Mouse (Mus musculus): ENCODE results near the gene Ptgir. TPM values are rescaled to one million over a fixed set of nuclear protein-coding genes. Genes with fewer than 3 reads are reported as not detected.

Gene Ptgir
- total and polyA plus RNA-seq, 2 experiments from 2014 or later: 0.11 TPM

- no peak for TF ChIP-seq CTCF (IDR thresholded peaks at IDR 0.05)
- peak overlapping the region; percentile 95 for H3K4me2 ChIP-seq (ENCODE audit: low read depth, low read length, poor library complexity, severe bottlenecking)
- H3K9ac ChIP-seq (replicated peaks; ENCODE audit: low read length, poor library complexity, severe bottlenecking): peak overlapping the region; percentile 6; the same call in 1 of the 2 replicates
- peaks cover 43% of the 10 kb centered on the region for H3K36me3 ChIP-seq (ENCODE audit: insufficient read depth, low read length)
- H3K9me3 ChIP-seq (ENCODE audit: low read length): no peaks in the 10 kb centered on the region
- H3K4me3 ChIP-seq (ENCODE audit: low read depth, low read length): peak overlapping the region; percentile 9; the same call in 1 of the 2 replicates
- H3K27me3 ChIP-seq (ENCODE audit: insufficient read depth, low read length): no peaks in the 10 kb centered on the region
- DNase-seq (ENCODE audit: low spot score): no peak
- H3K27ac ChIP-seq (ENCODE audit: low read depth, low read length): no peak overlapping the region
- peaks cover 9% of the 10 kb centered on the region; the same call in 1 of the 2 replicates for H3K4me1 ChIP-seq (ENCODE audit: insufficient read depth, low read length)
- WGBS: 67% methylated on average over 13 of the region's 13 CpGs
- no peak for ATAC-seq (ENCODE audit: low FRiP score)
Observed at GRCm38 (mm10) chr7:16919395-16920149, 13.3 kb downstream of the Ptgir start.

GRCm38 (mm10) chr7:16920150-16920579 lies 13.9 kb downstream of the Ptgir start:
- no peak for DNase-seq (ENCODE audit: low spot score)
- H3K9me3 ChIP-seq (ENCODE audit: low read length): no peaks in the 10 kb centered on the region
- 0 out of 2 replicates have a peak overlapping the region, but pooled peaks have one; percentile 6 for H3K9ac ChIP-seq (replicated peaks; ENCODE audit: low read length, poor library complexity, severe bottlenecking)
- peak overlapping the region; percentile 9; the same call in 1 of the 2 replicates for H3K4me3 ChIP-seq (ENCODE audit: low read depth, low read length)
- 77% methylated on average over 7 of the region's 7 CpGs for WGBS
- no peak for TF ChIP-seq CTCF (IDR thresholded peaks at IDR 0.05)
- peak overlapping the region; percentile 95 for H3K4me2 ChIP-seq (ENCODE audit: low read depth, low read length, poor library complexity, severe bottlenecking)
- no peak for ATAC-seq (ENCODE audit: low FRiP score)
- peaks cover 37% of the 10 kb centered on the region for H3K36me3 ChIP-seq (ENCODE audit: insufficient read depth, low read length)
- no peak overlapping the region; the same call in 1 of the 2 replicates for H3K27ac ChIP-seq (ENCODE audit: low read depth, low read length)
- peaks cover 9% of the 10 kb centered on the region; the same call in 1 of the 2 replicates for H3K4me1 ChIP-seq (ENCODE audit: insufficient read depth, low read length)
- H3K27me3 ChIP-seq (ENCODE audit: insufficient read depth, low read length): no peaks in the 10 kb centered on the region

GRCm38 (mm10) chr7:16920818-16921791 lies 14.8 kb downstream of the Ptgir start:
- no peak for ATAC-seq (ENCODE audit: low FRiP score)
- Histone ChIP-seq H3K9ac (replicated peaks; ENCODE audit: low read length, poor library complexity, severe bottlenecking) (peak overlapping the region; percentile 97), H3K9me3 (ENCODE audit: low read length) (no peaks in the 10 kb centered on the region), H3K4me3 (ENCODE audit: low read depth, low read length) (peak overlapping the region; percentile 92), H3K36me3 (ENCODE audit: insufficient read depth, low read length) (peaks cover 29% of the 10 kb centered on the region), H3K4me1 (ENCODE audit: insufficient read depth, low read length) (peaks cover 9% of the 10 kb centered on the region; the same call in 1 of the 2 replicates), H3K4me2 (ENCODE audit: low read depth, low read length, poor library complexity, severe bottlenecking) (peak overlapping the region; percentile 95), H3K27me3 (ENCODE audit: insufficient read depth, low read length) (no peaks in the 10 kb centered on the region), H3K27ac (ENCODE audit: low read depth, low read length) (peak overlapping the region; percentile 98)
- 26% methylated on average over 21 of the region's 21 CpGs for WGBS
- no peak for TF ChIP-seq CTCF (IDR thresholded peaks at IDR 0.05)
- DNase-seq (ENCODE audit: low spot score): no peak

GRCm38 (mm10) chr7:16921881-16922335 lies 15.6 kb downstream of the Ptgir start:
- Histone ChIP-seq H3K9ac (replicated peaks; ENCODE audit: low read length, poor library complexity, severe bottlenecking) (peak overlapping the region; percentile 97), H3K27ac (ENCODE audit: low read depth, low read length) (peak overlapping the region; percentile 98), H3K36me3 (ENCODE audit: insufficient read depth, low read length) (peaks cover 21% of the 10 kb centered on the region), H3K4me3 (ENCODE audit: low read depth, low read length) (peak overlapping the region; percentile 92), H3K27me3 (ENCODE audit: insufficient read depth, low read length) (no peaks in the 10 kb centered on the region), H3K9me3 (ENCODE audit: low read length) (no peaks in the 10 kb centered on the region), H3K4me2 (ENCODE audit: low read depth, low read length, poor library complexity, severe bottlenecking) (peak overlapping the region; percentile 95), H3K4me1 (ENCODE audit: insufficient read depth, low read length) (peaks cover 9% of the 10 kb centered on the region; the same call in 1 of the 2 replicates)
- WGBS: 21% methylated on average over 6 of the region's 6 CpGs
- DNase-seq (ENCODE audit: low spot score): no peak
- no peak for TF ChIP-seq CTCF (IDR thresholded peaks at IDR 0.05)
- no peak for ATAC-seq (ENCODE audit: low FRiP score)

GRCm38 (mm10) chr7:16922360-16922973 lies 16.2 kb downstream of the Ptgir start:
- H3K27ac ChIP-seq (ENCODE audit: low read depth, low read length): peak overlapping the region; percentile 98
- peaks cover 15% of the 10 kb centered on the region for H3K36me3 ChIP-seq (ENCODE audit: insufficient read depth, low read length)
- H3K9ac ChIP-seq (replicated peaks; ENCODE audit: low read length, poor library complexity, severe bottlenecking): peak overlapping the region; percentile 97
- DNase-seq (ENCODE audit: low spot score) (peak; percentile 51), ATAC-seq (ENCODE audit: low FRiP score) (no peak)
- no peak for TF ChIP-seq CTCF (IDR thresholded peaks at IDR 0.05)
- 35% methylated on average over 10 of the region's 10 CpGs for WGBS
- H3K27me3 ChIP-seq (ENCODE audit: insufficient read depth, low read length): no peaks in the 10 kb centered on the region
- H3K9me3 ChIP-seq (ENCODE audit: low read length): no peaks in the 10 kb centered on the region
- H3K4me1 ChIP-seq (ENCODE audit: insufficient read depth, low read length): peaks cover 9% of the 10 kb centered on the region; the same call in 1 of the 2 replicates
- H3K4me2 ChIP-seq (ENCODE audit: low read depth, low read length, poor library complexity, severe bottlenecking): peak overlapping the region; percentile 95
- H3K4me3 ChIP-seq (ENCODE audit: low read depth, low read length): peak overlapping the region; percentile 92

Data from midbrain, postnatal 0 days (tissue).